ENCODE assay signal across 9 mouse cellular contexts in genomic region chr10:94171440-94172130, GRCm38 (mm10). TPM values are rescaled to one million over a fixed set of nuclear protein-coding genes. Genes with fewer than 3 reads are reported as not detected.
A peak's percentile ranks its signal among the peaks of the same experiment; 100 is the strongest.
DNase-seq lines count a peak whose midpoint lies in the region; ATAC-seq lines count a peak whose summit lies in the region.
"Had no signal": no experiment of that assay in that cellular context is flagged by ENCODE, and none has a peak within 500 bp of the region (broad histone marks: within the 10 kb centered on the region; RNA-seq: fewer than 3 reads in every experiment).

No protein-coding gene starts in this region.

- no peak for ATAC-seq in kidney, embryonic 14.5 days (ENCODE audit: low FRiP score, low TSS enrichment)
- ATAC-seq in forebrain, embryonic 16.5 days: peak; percentile 55; the same call in 1 of the 2 replicates

- no peak overlapping the region for H3K4me2 ChIP-seq in kidney, embryonic 14.5 days (replicated peaks; ENCODE audit: low read depth, low read length)
- no peak overlapping the region for H3K4me2 ChIP-seq in forebrain, embryonic 16.5 days (ENCODE audit: low read length)
- H3K4me2 ChIP-seq: limb, embryonic 15.5 days had no signal

- no peak overlapping the region for H3K4me3 ChIP-seq in kidney, embryonic 14.5 days (ENCODE audit: low read length)
- no peak overlapping the region for H3K4me3 ChIP-seq in forebrain, embryonic 16.5 days (replicated peaks; ENCODE audit: low read length)
- H3K4me3 ChIP-seq: erythroblast, embryonic 14.5 days; limb, embryonic 15.5 days had no signal

- H3K9me3 ChIP-seq in kidney, embryonic 14.5 days (ENCODE audit: control insufficient read depth, low read length): no peaks in the 10 kb centered on the region
- no peaks in the 10 kb centered on the region for H3K9me3 ChIP-seq in forebrain, embryonic 16.5 days (ENCODE audit: control insufficient read depth, low read length)
- H3K9me3 ChIP-seq: limb, embryonic 15.5 days had no signal

- no peaks in the 10 kb centered on the region for H3K27me3 ChIP-seq in kidney, embryonic 14.5 days (ENCODE audit: control insufficient read depth, insufficient read depth, low read length)
- no peaks in the 10 kb centered on the region for H3K27me3 ChIP-seq in forebrain, embryonic 16.5 days (replicated peaks; ENCODE audit: control insufficient read depth, insufficient read depth, low read length)
- H3K27me3 ChIP-seq: limb, embryonic 15.5 days had no signal

- H3K36me3 ChIP-seq in kidney, embryonic 14.5 days (ENCODE audit: control insufficient read depth, insufficient read depth, low read length): peaks cover 67% of the 10 kb centered on the region
- H3K36me3 ChIP-seq in forebrain, embryonic 16.5 days (ENCODE audit: control insufficient read depth, insufficient read depth): peaks cover 12% of the 10 kb centered on the region

- H3K9ac ChIP-seq in kidney, embryonic 14.5 days (ENCODE audit: low read depth, low read length): no peak overlapping the region
- no peak overlapping the region for H3K9ac ChIP-seq in forebrain, embryonic 16.5 days (replicated peaks; ENCODE audit: low read depth, low read length)
- H3K9ac ChIP-seq: limb, embryonic 15.5 days had no signal

- no peak overlapping the region for H3K27ac ChIP-seq in kidney, embryonic 14.5 days (ENCODE audit: low read depth, low read length)
- H3K27ac ChIP-seq in forebrain, embryonic 16.5 days (ENCODE audit: low read length): no peak overlapping the region
- H3K27ac ChIP-seq: limb, embryonic 15.5 days had no signal

- H3K4me1 ChIP-seq in kidney, embryonic 14.5 days (ENCODE audit: control insufficient read depth, insufficient read depth, low read length): no peaks in the 10 kb centered on the region
- peaks cover 18% of the 10 kb centered on the region for H3K4me1 ChIP-seq in forebrain, embryonic 16.5 days (replicated peaks; ENCODE audit: control insufficient read depth, insufficient read depth, low read length)
- H3K4me1 ChIP-seq: limb, embryonic 15.5 days had no signal

- peak; percentile 36 for DNase-seq in kidney, adult 18-20 months
- DNase-seq in adipocyte (ENCODE audit: low spot score): peak; percentile 67
- peak; percentile 10 for DNase-seq in lung, postnatal 10 days
- no peak for DNase-seq in frontal cortex, postnatal 36 days (ENCODE audit: low spot score in 2 of 2)
- no peak for DNase-seq in cerebellum, adult 11-12 months

- WGBS in kidney, embryonic 14.5 days: 67% methylated on average over 12 of the region's 12 CpGs
- WGBS in forebrain, embryonic 16.5 days: 33% methylated on average over 12 of the region's 12 CpGs

RNA-seq across cellular contexts. Expression of gene Nr2c1, which starts 23.8 kb away (rescaled TPM):
- polyA plus RNA-seq in kidney, embryonic 14.5 days (2014; fragmentation: Nextera tagmentation; extraction: Ambion mirVana): 8.0 and 10.7 TPM in 2 replicates
- 7.9 and 8.8 TPM in 2 replicates for polyA plus RNA-seq in forebrain, embryonic 16.5 days (2015; fragmentation: Nextera tagmentation; extraction: Ambion mirVana)

RNA-seq across cellular contexts. Expression of gene Ndufa12, which starts 26.9 kb away (rescaled TPM):
- 526 and 667 TPM in 2 replicates for polyA plus RNA-seq in kidney, embryonic 14.5 days (2014; fragmentation: Nextera tagmentation; extraction: Ambion mirVana)
- polyA plus RNA-seq in forebrain, embryonic 16.5 days (2015; fragmentation: Nextera tagmentation; extraction: Ambion mirVana): 273 and 291 TPM in 2 replicates

Comparison
In these comparisons a context has a peak if more than half of its experiments do, and no peak if none do; other contexts are left out.
1. DNase-seq: peak in kidney, adult 18-20 months (single experiment), adipocyte (single experiment) and lung, postnatal 10 days (single experiment); none in frontal cortex, postnatal 36 days (0 of 2) and cerebellum, adult 11-12 months (single experiment).